Mouse (Mus musculus): ENCODE results near the gene Grin1.

DNA sequence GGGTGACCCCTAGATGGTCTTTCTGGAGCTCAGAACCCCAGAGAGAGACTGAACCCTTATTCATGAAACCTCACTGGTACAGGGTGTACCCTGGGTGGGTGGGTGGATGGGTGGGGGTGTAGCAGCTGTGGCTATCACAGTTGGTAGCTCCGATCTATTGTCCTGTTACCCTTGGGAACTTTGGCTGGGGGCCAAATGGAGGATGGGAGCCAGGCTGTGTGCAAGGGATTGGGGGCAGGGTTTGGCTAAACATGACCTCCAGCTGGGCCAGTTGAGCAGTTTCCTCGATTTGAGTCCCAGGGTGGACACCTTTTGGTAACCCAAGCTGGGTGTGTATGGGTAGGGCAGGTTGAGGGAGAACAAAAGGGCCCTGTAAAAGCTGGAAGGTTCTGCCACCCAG, 52.3 kb downstream of the Grin1 start:
- TF ChIP-seq POLR2A (IDR thresholded peaks at IDR 0.05; ENCODE audit: borderline replicate concordance, insufficient read depth, low read length) (no peak), CTCF (IDR thresholded peaks at IDR 0.05; ENCODE audit: borderline replicate concordance, insufficient read depth, low read depth, low read length) (no peak)
